Mouse (Mus musculus): ENCODE measurements around the gene Zmpste24. TPM values are rescaled to one million over a fixed set of nuclear protein-coding genes. Genes with fewer than 3 reads are reported as not detected.

The Zmpste24 gene
- total RNA-seq, 2 experiments from 2014 or later: 42.6 to 43.1 TPM

Other genes starting within 250 kb of the Zmpste24 start
- gene Rims3, start 243.4 kb downstream of the Zmpste24 start, total RNA-seq (2021): 10 to 100 TPM; 11.8 to 13.9 TPM
- gene Exo5, start 173.2 kb downstream of the Zmpste24 start, total RNA-seq (2021): 10 to 100 TPM; 17.0 TPM
- gene Zfp69, start 146.5 kb downstream of the Zmpste24 start, total RNA-seq (2021): 1 to 10 TPM; 5.8 to 6.7 TPM
- 10 to 100 TPM; 39.4 to 41.5 TPM for gene Smap2, start 81.0 kb downstream of the Zmpste24 start, total RNA-seq (2021)
- 1 to 10 TPM; 3.7 to 4.8 TPM for gene Col9a2, start 58.9 kb downstream of the Zmpste24 start, total RNA-seq (2021)
- gene Tmco2, start 11.0 kb upstream of the Zmpste24 start, total RNA-seq (2021): not detected
- 10 to 100 TPM; 23.3 to 24.3 TPM for gene Rlf, start 116.8 kb upstream of the Zmpste24 start, total RNA-seq (2021)
- not detected for gene Gm12888, start 226.7 kb upstream of the Zmpste24 start, total RNA-seq (2021)

Measured in adrenal gland, postnatal 4 days (tissue).